Mouse (Mus musculus) heart, postnatal 0 days (tissue): ENCODE measurements at regions not wholly inside any gene's neighbourhood (a gene's known extent, or its start where the extent isn't known, plus 50 kb on each side); places are given as distances from the start of the nearest gene placed in this dataset.

Experiments
- ATAC-seq: fragments of 200-750 bp; cut with Nextera tagmentation; 2 replicates; pipeline ENCODE4 v1.8.0; 2017; ENCODE audit warnings: low read depth, moderate number of reproducible peaks, moderate library complexity; ENCODE audit not compliant: insufficient read depth
- DNase-seq: peaks from one replicate; pipeline ENCODE4 v3.0.0-alpha.2; 2016; ENCODE audit warnings: low spot score
- H3K27ac ChIP-seq: fragments of 300-500 bp; sonication (generic); 2 replicates; pipeline ENCODE4 v1.5.1; 2014; ENCODE audit warnings: low read depth, mild to moderate bottlenecking
- H3K27me3 ChIP-seq: fragments of 300-500 bp; sonication (generic); 2 replicates; pipeline ENCODE4 v1.6.1; 2014; ENCODE audit warnings: low read length, mixed read lengths; ENCODE audit not compliant: control insufficient read depth, insufficient read depth
- H3K36me3 ChIP-seq: fragments of 300-500 bp; sonication (generic); replicated peaks from 2 replicates; pipeline ENCODE4 v1.6.1; 2014; ENCODE audit warnings: low read length, mixed read lengths; ENCODE audit not compliant: control insufficient read depth, insufficient read depth
- H3K4me1 ChIP-seq: fragments of 300-500 bp; sonication (generic); 2 replicates; pipeline ENCODE4 v1.6.1; 2014; ENCODE audit warnings: antibody characterized with exemption; ENCODE audit not compliant: control insufficient read depth, insufficient read depth
- H3K4me2 ChIP-seq: fragments of 300-500 bp; sonication (generic); 2 replicates; pipeline ENCODE4 v1.6.1; 2014; ENCODE audit warnings: low read depth, mild to moderate bottlenecking, low read length, moderate library complexity
- H3K4me3 ChIP-seq: fragments of 300-500 bp; sonication (generic); 2 replicates; pipeline ENCODE4 v1.5.1; 2014; ENCODE audit warnings: low read depth, low read length
- H3K9ac ChIP-seq: fragments of 300-500 bp; sonication (generic); replicated peaks from 2 replicates; pipeline ENCODE4 v1.6.1; 2014; ENCODE audit warnings: low read depth, low read length, mixed read lengths
- H3K9me3 ChIP-seq: fragments of 300-500 bp; sonication (generic); replicated peaks from 2 replicates; pipeline ENCODE4 v1.6.1; 2016; ENCODE audit warnings: low read length; ENCODE audit not compliant: control insufficient read depth
- CTCF ChIP-seq: IDR thresholded peaks from 2 replicates; pipeline ENCODE4 v1.5.1; 2016; ENCODE audit warnings: antibody characterized with exemption, control low read depth, low read depth
- EP300 ChIP-seq: IDR thresholded peaks from 2 replicates; pipeline ENCODE4 v1.6.1; 2016; ENCODE audit warnings: antibody characterized with exemption, low read depth
- WGBS: fragments of 180-500 bp; shearing (Covaris S2); extraction: QIAGEN DNeasy Blood & Tissue Kit; methylation state at CpG from one replicate; pipeline ENCODE4 v1.1.7; 2014; 5-methylcytosine and 5-hydroxymethylcytosine counted together

DNA sequence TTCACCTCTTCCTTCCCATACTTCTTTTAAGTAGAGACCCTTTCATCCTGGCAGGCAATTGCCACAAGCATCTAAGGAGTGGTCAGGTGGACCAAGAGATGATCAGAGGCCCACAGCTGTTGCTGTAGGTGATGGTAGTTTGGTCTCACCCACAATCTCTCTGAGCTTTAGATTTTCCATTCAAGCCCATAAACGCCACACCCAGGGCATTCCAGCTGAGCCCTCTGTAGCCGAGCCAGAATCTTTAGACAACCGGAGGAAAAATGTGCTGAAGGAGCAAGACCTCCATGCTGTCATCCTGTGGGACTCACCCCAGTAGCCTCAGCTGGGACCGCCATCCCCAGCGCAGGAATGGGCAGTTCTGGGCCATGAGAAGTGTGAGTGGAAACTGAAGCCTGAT lies 93.7 kb upstream of the Dlx2 start:
- DNase-seq (no peak), ATAC-seq (no peak)
- H3K9ac ChIP-seq = no peak overlapping the region
- peaks cover 6% of the 10 kb centered on the region; the same call in 1 of the 2 replicates for H3K4me1 ChIP-seq
- no peak overlapping the region for H3K27ac ChIP-seq
- H3K4me3 ChIP-seq = no peak overlapping the region
- TF ChIP-seq CTCF (no peak), EP300 (no peak)
- H3K27me3 ChIP-seq = no peaks in the 10 kb centered on the region
- no peaks in the 10 kb centered on the region for H3K9me3 ChIP-seq
- no peak overlapping the region for H3K4me2 ChIP-seq
- H3K36me3 ChIP-seq = no peaks in the 10 kb centered on the region
- WGBS = 78% methylated on average over 5 of the region's 5 CpGs

DNA sequence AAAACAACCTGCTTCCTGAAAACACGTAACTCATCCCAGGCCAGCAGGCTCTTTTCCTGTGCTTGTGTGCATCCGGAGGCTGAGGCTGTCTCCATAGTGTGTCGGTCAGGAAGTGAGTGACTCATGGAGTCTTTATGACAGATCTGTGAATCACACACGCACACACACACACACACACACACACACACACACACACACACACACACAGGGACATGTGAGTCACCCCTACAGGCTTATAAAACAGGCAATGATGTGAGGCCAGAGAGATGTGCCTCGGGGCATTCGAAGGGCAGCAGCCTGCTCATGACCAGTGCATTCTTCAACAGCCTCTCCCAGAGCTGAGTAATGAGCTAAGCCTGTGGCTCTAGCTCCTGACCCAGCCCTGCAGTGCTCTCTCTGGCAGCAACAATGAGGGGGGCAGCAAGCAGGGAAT lies 97.5 kb upstream of the Dlx2 start:
- ATAC-seq = peak; percentile 93
- peak; percentile 86 for DNase-seq
- Histone ChIP-seq H3K27me3 (no peaks in the 10 kb centered on the region), H3K27ac (peak overlapping the region; percentile 51; the same call in 1 of the 2 replicates), H3K9me3 (no peaks in the 10 kb centered on the region), H3K4me2 (no peak overlapping the region), H3K4me3 (no peak overlapping the region), H3K9ac (no peak overlapping the region), H3K36me3 (no peaks in the 10 kb centered on the region), H3K4me1 (peaks cover 6% of the 10 kb centered on the region; the same call in 1 of the 2 replicates)
- TF ChIP-seq EP300 = peak; percentile 61; the same call in 1 of the 2 replicates
- no peak for TF ChIP-seq CTCF
- whole genome bisulfite sequencing = 27% methylated on average over 6 of the region's 6 CpGs

DNA sequence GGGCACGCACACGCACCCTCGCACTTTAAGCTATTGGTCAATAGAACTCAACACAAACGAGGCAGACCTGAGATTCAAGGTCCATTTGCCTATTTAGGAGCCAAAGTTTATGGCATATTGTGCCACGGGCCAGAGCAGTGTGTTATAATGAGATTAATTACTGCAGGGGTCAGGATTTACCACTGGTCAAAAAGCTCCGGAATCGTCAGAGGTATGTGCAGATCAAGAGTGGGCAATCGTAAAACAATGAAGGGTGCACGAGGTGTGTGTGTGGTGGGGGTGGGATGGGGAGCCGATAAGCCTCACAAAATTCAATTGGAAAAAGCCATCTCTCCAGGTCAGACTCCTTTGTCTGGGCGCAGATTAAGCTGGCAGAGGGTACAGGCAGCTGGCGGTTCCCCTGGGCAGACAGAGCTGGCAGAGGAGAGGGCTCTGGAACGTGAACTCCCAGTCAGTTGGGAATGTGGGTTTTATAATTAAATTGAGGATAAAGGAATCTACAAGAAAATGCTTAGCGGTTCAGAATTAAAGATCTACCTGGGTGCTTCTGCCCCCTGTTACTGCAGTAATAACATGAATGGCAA lies 97.4 kb upstream of the Itga6 start:
- Histone ChIP-seq H3K9ac (no peak overlapping the region), H3K9me3 (no peaks in the 10 kb centered on the region), H3K36me3 (no peaks in the 10 kb centered on the region), H3K27me3 (no peaks in the 10 kb centered on the region), H3K4me3 (no peak overlapping the region), H3K4me2 (no peak overlapping the region), H3K27ac (no peak overlapping the region), H3K4me1 (peaks cover 6% of the 10 kb centered on the region; the same call in 1 of the 2 replicates)
- ATAC-seq (no peak), DNase-seq (no peak)
- TF ChIP-seq EP300 = no peak
- no peak for TF ChIP-seq CTCF
- 83% methylated on average over 14 of the region's 14 CpGs for WGBS

DNA sequence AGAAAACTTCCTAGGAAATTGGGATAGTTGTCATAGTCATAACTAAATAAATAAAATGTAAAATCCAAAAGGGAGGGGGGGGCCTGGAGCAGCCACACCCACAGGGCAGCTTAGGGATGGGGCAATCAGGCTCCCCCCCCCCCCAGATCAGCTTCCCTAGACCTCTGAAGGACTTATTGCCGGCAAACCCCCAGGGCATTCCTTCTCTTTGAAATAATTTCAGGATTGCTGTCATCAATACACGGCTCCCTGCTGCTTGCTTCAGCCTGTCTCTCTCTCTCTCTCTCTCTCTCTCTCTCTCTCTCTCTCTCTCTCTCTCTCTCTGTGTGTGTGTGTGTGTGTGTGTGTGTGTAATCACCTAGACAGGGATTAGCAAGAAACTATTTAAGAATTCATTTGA lies 93.8 kb upstream of the Itga6 start:
- Histone ChIP-seq H3K27ac (no peak overlapping the region), H3K9me3 (no peaks in the 10 kb centered on the region), H3K27me3 (no peaks in the 10 kb centered on the region), H3K36me3 (no peaks in the 10 kb centered on the region), H3K4me1 (0 out of 2 replicates have a peak, but pooled peaks cover 5% of the 10 kb centered on the region), H3K9ac (no peak overlapping the region), H3K4me3 (no peak overlapping the region), H3K4me2 (no peak overlapping the region)
- TF ChIP-seq EP300 (no peak), CTCF (no peak)
- ATAC-seq (no peak), DNase-seq (no peak)
- WGBS = 66% methylated on average over 2 of the region's 2 CpGs

DNA sequence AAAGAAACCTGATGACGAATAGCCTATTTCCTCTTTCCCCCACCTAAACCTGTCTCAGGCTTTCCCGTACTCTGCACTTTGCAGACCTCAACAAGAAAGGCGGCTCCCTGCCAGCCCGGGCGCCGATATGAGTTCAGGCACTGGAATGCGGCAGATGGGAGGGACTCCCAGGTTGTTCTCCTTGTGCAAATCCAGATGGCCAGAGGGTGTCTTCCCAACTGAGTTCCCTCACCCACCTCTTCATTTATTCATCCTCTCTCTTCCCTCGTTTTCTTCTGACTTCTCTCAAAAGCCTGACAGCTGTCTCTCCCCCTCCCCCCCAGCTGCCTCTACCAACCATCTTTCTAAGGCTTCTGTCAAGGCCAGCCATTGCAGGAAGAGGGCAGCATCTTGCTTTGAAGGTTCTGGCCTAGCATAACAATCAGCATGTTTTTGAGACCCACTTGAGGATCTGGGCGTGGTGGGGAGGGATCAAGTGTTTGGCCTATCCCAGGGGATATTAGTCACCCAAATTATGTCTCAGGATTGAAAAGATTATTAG lies 93.1 kb upstream of the Itga6 start:
- no peak overlapping the region; the same call in 1 of the 2 replicates for H3K4me2 ChIP-seq
- H3K27me3 ChIP-seq = no peaks in the 10 kb centered on the region
- 0 out of 2 replicates have a peak, but pooled peaks cover 5% of the 10 kb centered on the region for H3K4me1 ChIP-seq
- ATAC-seq (no peak), DNase-seq (no peak)
- H3K4me3 ChIP-seq = no peak overlapping the region
- no peaks in the 10 kb centered on the region for H3K36me3 ChIP-seq
- peak; percentile 62 for TF ChIP-seq CTCF
- no peak for TF ChIP-seq EP300
- H3K27ac ChIP-seq = no peak overlapping the region
- no peaks in the 10 kb centered on the region for H3K9me3 ChIP-seq
- 17% methylated on average over 9 of the region's 9 CpGs for WGBS
- H3K9ac ChIP-seq = no peak overlapping the region
